Mouse (Mus musculus) MEL (cell line): ENCODE data around the gene Ddx60. TPM values are rescaled to one million over a fixed set of nuclear protein-coding genes. Genes with fewer than 3 reads are reported as not detected.

ENCODE experiments used
- DNase-seq: peaks from one replicate; pipeline ENCODE4 v3.0.0; 2011; ENCODE audit warnings: low read depth, low spot score
- H3K27ac ChIP-seq: 2 replicates; pipeline ENCODE4 v1.5.1; 2012; ENCODE audit warnings: low read depth, mild to moderate bottlenecking, control low read depth, low read length, moderate library complexity; ENCODE audit not compliant: control insufficient read depth
- H3K27me3 ChIP-seq, 2 experiments: fragments of 150-350 bp in 1 of 2; sonication (generic) in 1 of 2; 2 replicates each; pipeline ENCODE4 v1.6.1; 2012; ENCODE audit warnings: low read length in 2 of 2, mild to moderate bottlenecking in 2 of 2, improper control_type of control experiment in 1 of 2, moderate library complexity in 1 of 2; ENCODE audit not compliant: insufficient read depth in 2 of 2, control insufficient read depth in 1 of 2
- H3K36me3 ChIP-seq, 2 experiments: 2 replicates each; pipeline ENCODE4 v1.6.1; 2012 to 2014; ENCODE audit warnings: low read length in 2 of 2, improper control_type of control experiment in 1 of 2, inconsistent platforms in 1 of 2, mild to moderate bottlenecking in 1 of 2; ENCODE audit not compliant: insufficient read depth in 2 of 2, control insufficient read depth in 1 of 2
- H3K4me1 ChIP-seq, 2 experiments: fragments of 150-350 bp in 1 of 2; sonication (generic) in 1 of 2; 2 replicates each; pipeline ENCODE4 v1.6.1; 2012; ENCODE audit warnings: low read length in 2 of 2, improper control_type of control experiment in 1 of 2, mild to moderate bottlenecking in 1 of 2; ENCODE audit not compliant: insufficient read depth in 2 of 2, control insufficient read depth in 1 of 2
- H3K4me3 ChIP-seq, 2 experiments: fragments of 150-350 bp in 1 of 2; sonication (generic) in 1 of 2; 2 replicates each; pipeline ENCODE4 v1.5.1; 2012; ENCODE audit warnings: low read depth in 2 of 2, low read length in 2 of 2, mild to moderate bottlenecking in 2 of 2, moderate library complexity in 2 of 2, control low read depth in 1 of 2, improper control_type of control experiment in 1 of 2; ENCODE audit not compliant: control insufficient read depth in 1 of 2, insufficient read depth in 1 of 2
- H3K79me2 ChIP-seq: 2 replicates; pipeline ENCODE4 v1.6.1; 2012; ENCODE audit warnings: mild to moderate bottlenecking, low read length, moderate library complexity; ENCODE audit not compliant: control insufficient read depth, poor library complexity, insufficient read depth
- H3K9ac ChIP-seq: 2 replicates; pipeline ENCODE4 v1.6.1; 2012; ENCODE audit warnings: low read depth, mild to moderate bottlenecking, control low read depth, low read length, moderate library complexity; ENCODE audit not compliant: control insufficient read depth, poor library complexity, severe bottlenecking
- H3K9me3 ChIP-seq: fragments of 150-350 bp; sonication (generic); replicated peaks from 2 replicates; pipeline ENCODE4 v1.6.1; 2012; ENCODE audit warnings: mild to moderate bottlenecking, low read length, improper control_type of control experiment, moderate library complexity; ENCODE audit not compliant: insufficient read depth
- BHLHE40 ChIP-seq: IDR thresholded peaks from 2 replicates; pipeline ENCODE4 v1.6.1; 2012; ENCODE audit warnings: low read depth, mild to moderate bottlenecking, inconsistent platforms, low read length, improper control_type of control experiment, borderline replicate concordance
- E2F4 ChIP-seq: IDR thresholded peaks from 2 replicates; pipeline ENCODE4 v1.6.1; 2011; ENCODE audit warnings: low read depth, low read length, improper control_type of control experiment, borderline replicate concordance
- ELF1 ChIP-seq: IDR thresholded peaks from 2 replicates; pipeline ENCODE4 v1.6.1; 2014; ENCODE audit warnings: low read depth, mild to moderate bottlenecking, inconsistent platforms, low read length, improper control_type of control experiment, moderate library complexity
- EP300 ChIP-seq, 2 experiments: IDR thresholded peaks; 2 replicates each; pipeline ENCODE4 v1.6.1; 2011; ENCODE audit warnings: improper control_type of control experiment in 2 of 2, low read length in 2 of 2, low read depth in 1 of 2, mild to moderate bottlenecking in 1 of 2
- ETS1 ChIP-seq: IDR thresholded peaks from 2 replicates; pipeline ENCODE4 v1.6.1; 2012; ENCODE audit warnings: low read depth, mild to moderate bottlenecking, inconsistent platforms, low read length, improper control_type of control experiment, moderate library complexity
- GABPA ChIP-seq: IDR thresholded peaks from 2 replicates; pipeline ENCODE4 v1.6.1; 2012; ENCODE audit warnings: low read depth, mild to moderate bottlenecking, inconsistent platforms, low read length, improper control_type of control experiment, moderate library complexity
- GATA1 ChIP-seq: IDR thresholded peaks from 2 replicates; pipeline ENCODE4 v1.6.1; 2011; ENCODE audit warnings: low read depth, low read length, improper control_type of control experiment
- HCFC1 ChIP-seq: IDR thresholded peaks from 2 replicates; pipeline ENCODE4 v1.6.1; 2012; ENCODE audit warnings: low read depth, mild to moderate bottlenecking, inconsistent platforms, low read length, improper control_type of control experiment, moderate library complexity
- JUND ChIP-seq: IDR thresholded peaks from 2 replicates; pipeline ENCODE4 v1.6.1; 2011; ENCODE audit warnings: low read depth, mild to moderate bottlenecking, improper control_type of control experiment, low read length
- MAX ChIP-seq: IDR thresholded peaks from 2 replicates; pipeline ENCODE4 v1.6.1; 2011; ENCODE audit warnings: low read length, improper control_type of control experiment
- MXI1 ChIP-seq: IDR thresholded peaks from 2 replicates; pipeline ENCODE4 v1.6.1; 2011; ENCODE audit warnings: mild to moderate bottlenecking, low read depth, low read length, improper control_type of control experiment
- MYC ChIP-seq: IDR thresholded peaks from 2 replicates; pipeline ENCODE4 v1.6.1; 2011; ENCODE audit warnings: low read depth, mild to moderate bottlenecking, low read length, improper control_type of control experiment, moderate library complexity
- NELFE ChIP-seq: IDR thresholded peaks from 2 replicates; pipeline ENCODE4 v1.6.1; 2011; ENCODE audit warnings: low read depth, low read length, improper control_type of control experiment
- NRF1 ChIP-seq: IDR thresholded peaks from 2 replicates; pipeline ENCODE4 v1.6.1; 2014; ENCODE audit warnings: low read depth, mild to moderate bottlenecking, inconsistent platforms, low read length, improper control_type of control experiment, moderate library complexity; ENCODE audit not compliant: poor library complexity, insufficient read depth, severe bottlenecking
- POLR2AphosphoS2 ChIP-seq: IDR thresholded peaks from 2 replicates; pipeline ENCODE4 v1.6.1; 2011; ENCODE audit warnings: low read length, improper control_type of control experiment
- POLR2AphosphoS5 ChIP-seq: IDR thresholded peaks from 2 replicates; pipeline ENCODE4 v1.6.1; 2012; ENCODE audit warnings: low read depth, borderline replicate concordance, mild to moderate bottlenecking, inconsistent platforms, low read length, moderate library complexity, mixed read lengths
- RAD21 ChIP-seq: IDR thresholded peaks from 2 replicates; pipeline ENCODE4 v1.6.1; 2011; ENCODE audit warnings: mild to moderate bottlenecking, low read depth, low read length, improper control_type of control experiment
- RCOR1 ChIP-seq: IDR thresholded peaks from 2 replicates; pipeline ENCODE4 v1.6.1; 2012; ENCODE audit warnings: low read depth, mild to moderate bottlenecking, inconsistent platforms, low read length, improper control_type of control experiment
- TAL1 ChIP-seq: IDR thresholded peaks from 2 replicates; pipeline ENCODE4 v1.6.1; 2012; ENCODE audit warnings: mild to moderate bottlenecking, inconsistent platforms, low read length, moderate library complexity, mixed read lengths
- TCF12 ChIP-seq: IDR thresholded peaks from 2 replicates; pipeline ENCODE4 v1.6.1; 2014; ENCODE audit warnings: low read depth, mild to moderate bottlenecking, inconsistent platforms, low read length, improper control_type of control experiment, moderate library complexity
- UBTF ChIP-seq: IDR thresholded peaks from 2 replicates; pipeline ENCODE4 v1.6.1; 2012; ENCODE audit warnings: low read depth, mild to moderate bottlenecking, inconsistent platforms, low read length, improper control_type of control experiment, moderate library complexity, borderline replicate concordance; ENCODE audit not compliant: insufficient read depth
- USF2 ChIP-seq, 2 experiments: IDR thresholded peaks; 2 replicates each; pipeline ENCODE4 v1.6.1; 2011 to 2012; ENCODE audit warnings: improper control_type of control experiment in 2 of 2, low read length in 2 of 2, borderline replicate concordance in 1 of 2, inconsistent platforms in 1 of 2, low read depth in 1 of 2, mild to moderate bottlenecking in 1 of 2; ENCODE audit not compliant: insufficient read depth in 1 of 2
- ZKSCAN1 ChIP-seq: IDR thresholded peaks from 2 replicates; pipeline ENCODE4 v1.6.1; 2012; ENCODE audit warnings: low read depth, mild to moderate bottlenecking, inconsistent platforms, low read length, improper control_type of control experiment, moderate library complexity
- ZNF384 ChIP-seq: IDR thresholded peaks from 2 replicates; pipeline ENCODE4 v1.6.1; 2012; ENCODE audit warnings: low read depth, mild to moderate bottlenecking, inconsistent platforms, low read length, improper control_type of control experiment
- polyA plus RNA-seq, 2 experiments: library from polyadenylated mRNA; stranded (reverse) in 1 of 2; unstranded in 1 of 2; fragments of >175 nt in 1 of 2; fragments of >200 nt in 1 of 2; gene quantifications; 2 replicates each; pipeline versions ENCODE4 v1.2.1 to v1.2.4; 2012; ENCODE audit warnings: low replicate concordance in 2 of 2, low read depth in 1 of 2; ENCODE audit not compliant: insufficient read length in 2 of 2, insufficient read depth in 1 of 2, missing spikeins in 1 of 2
- total RNA-seq: library from RNA; depleted of rRNA; stranded (reverse); fragments of 300-350 nt; gene quantifications from 2 replicates; pipeline ENCODE4 v1.2.3, GENCODE M21; 2012

Gene Ddx60
- total and polyA plus RNA-seq, 3 experiments = not detected

GRCm38 (mm10) chr8:61969581-61969980, 41.7 kb downstream of the Ddx60 start:
- Histone ChIP-seq H3K27ac (no peak overlapping the region), H3K9ac (no peak overlapping the region), H3K4me3 (no peak overlapping the region), H3K27me3 (no peaks in the 10 kb centered on the region), H3K9me3 (no peaks in the 10 kb centered on the region), H3K36me3 (no peaks in the 10 kb centered on the region), H3K4me1 (no peaks in the 10 kb centered on the region)
- DNase-seq = no peak
- TF ChIP-seq MXI1 (no peak), POLR2AphosphoS2 (no peak), RCOR1 (no peak), NELFE (no peak), BHLHE40 (no peak), ZNF384 (no peak), EP300 (IDR thresholded peaks at IDR 0.05; ENCODE audit: low read depth in 1 of 2, low read length in 2 of 2) (no peak), HCFC1 (no peak), JUND (no peak), POLR2AphosphoS5 (no peak), UBTF (no peak), E2F4 (no peak), ZKSCAN1 (no peak), RAD21 (no peak), NRF1 (no peak), GATA1 (no peak), MYC (no peak), TAL1 (no peak)
- TF ChIP-seq, all 39 proteins: peak for 0
- H3K79me2 ChIP-seq = no peaks in the 10 kb centered on the region

GRCm38 (mm10) chr8:61984941-61985340, 57.1 kb downstream of the Ddx60 start:
- Histone ChIP-seq H3K4me1 (no peaks in the 10 kb centered on the region), H3K36me3 (no peaks in the 10 kb centered on the region), H3K9me3 (no peaks in the 10 kb centered on the region), H3K27ac (no peak overlapping the region), H3K27me3 (no peaks in the 10 kb centered on the region), H3K79me2 (no peaks in the 10 kb centered on the region), H3K9ac (no peak overlapping the region), H3K4me3 (no peak overlapping the region)
- DNase-seq = no peak
- TF ChIP-seq MXI1 (no peak), USF2 (IDR thresholded peaks at IDR 0.05; ENCODE audit: borderline replicate concordance in 1 of 2, insufficient read depth in 1 of 2, low read depth in 1 of 2, low read length in 2 of 2) (no peak), ZNF384 (no peak), ELF1 (no peak), E2F4 (no peak), GABPA (no peak), ETS1 (no peak), POLR2AphosphoS5 (no peak), MAX (no peak), RCOR1 (no peak), MYC (no peak), TCF12 (no peak)
